Mouse (Mus musculus) CH12.LX (cell line): ENCODE data around the gene Mef2d. TPM values are rescaled to one million over a fixed set of nuclear protein-coding genes. Genes with fewer than 3 reads are reported as not detected.

Experiments used
- DNase-seq: peaks from one replicate; pipeline ENCODE4 v3.0.0-alpha.2; 2013; ENCODE audit errors: extremely low read depth
- H3K27ac ChIP-seq: 2 replicates; pipeline ENCODE4 v1.5.1; 2012; ENCODE audit warnings: low read depth, mild to moderate bottlenecking, control low read depth, moderate library complexity; ENCODE audit not compliant: insufficient read depth
- H3K27me3 ChIP-seq: replicated peaks from 2 replicates; pipeline ENCODE3; 2012; ENCODE audit warnings: inconsistent platforms
- H3K36me3 ChIP-seq, 2 experiments: replicated peaks in 1 of 2; 2 replicates each; pipeline versions ENCODE3 to v1.6.1; 2012; ENCODE audit warnings: inconsistent platforms in 1 of 2, low read length in 1 of 2, mild to moderate bottlenecking in 1 of 2, mixed read lengths in 1 of 2, moderate library complexity in 1 of 2; ENCODE audit not compliant: control insufficient read depth in 1 of 2, insufficient read depth in 1 of 2
- H3K4me1 ChIP-seq, 2 experiments: 2 replicates each; pipeline ENCODE4 v1.6.1; 2012; ENCODE audit warnings: inconsistent platforms in 1 of 2, moderate library complexity in 1 of 2; ENCODE audit not compliant: insufficient read depth in 2 of 2, control insufficient read depth in 1 of 2
- H3K4me2 ChIP-seq: 2 replicates; pipeline ENCODE4 v1.6.1; 2012; ENCODE audit warnings: low read depth, mild to moderate bottlenecking, control low read depth; ENCODE audit not compliant: poor library complexity, insufficient read depth, severe bottlenecking
- H3K4me3 ChIP-seq, 3 experiments: fragments of 150-350 bp in 1 of 3; sonication (generic) in 1 of 3; replicated peaks in 1 of 3; 2 replicates each; pipeline versions ENCODE3 to v1.5.1; 2011 to 2012; ENCODE audit warnings: low read depth in 2 of 3, low read length in 2 of 3, mild to moderate bottlenecking in 2 of 3, moderate library complexity in 2 of 3, control low read depth in 1 of 3, improper control_type of control experiment in 1 of 3, inconsistent platforms in 1 of 3, mixed read lengths in 1 of 3; ENCODE audit not compliant: poor library complexity in 1 of 3
- H3K79me2 ChIP-seq: replicated peaks from 2 replicates; pipeline ENCODE4 v1.6.1; 2012; ENCODE audit warnings: mild to moderate bottlenecking, moderate library complexity; ENCODE audit not compliant: control insufficient read depth, poor library complexity, insufficient read depth, severe bottlenecking; ENCODE audit errors: extremely low read depth
- H3K9ac ChIP-seq: 2 replicates; pipeline ENCODE4 v1.6.1; 2012; ENCODE audit warnings: low read depth, mild to moderate bottlenecking, control low read depth, moderate library complexity; ENCODE audit not compliant: insufficient read depth
- H3K9me3 ChIP-seq: replicated peaks from 2 replicates; pipeline ENCODE3; 2012; ENCODE audit warnings: low read length, inconsistent platforms, mixed read lengths
- BHLHE40 ChIP-seq: IDR thresholded peaks from 2 replicates; pipeline ENCODE4 v1.6.1; 2011; ENCODE audit warnings: mild to moderate bottlenecking, low read depth, low read length, improper control_type of control experiment
- CHD1 ChIP-seq: IDR thresholded peaks from 2 replicates; pipeline ENCODE4 v1.6.1; 2012; ENCODE audit warnings: low read depth, low read length, improper control_type of control experiment, inconsistent platforms
- CTCF ChIP-seq, 2 experiments: IDR thresholded peaks in 1 of 2; conservative IDR thresholded peaks in 1 of 2; 2 replicates each; pipeline ENCODE4 v1.5.1; 2011 to 2012; ENCODE audit warnings: low read depth in 2 of 2, low read length in 2 of 2, improper control_type of control experiment in 1 of 2, inconsistent platforms in 1 of 2, mild to moderate bottlenecking in 1 of 2, moderate library complexity in 1 of 2
- E2F4 ChIP-seq: IDR thresholded peaks from 2 replicates; pipeline ENCODE4 v1.6.1; 2011; ENCODE audit warnings: low read depth, low read length, improper control_type of control experiment; ENCODE audit not compliant: insufficient replicate concordance
- ELF1 ChIP-seq: IDR thresholded peaks from 2 replicates; pipeline ENCODE4 v1.6.1; 2014; ENCODE audit warnings: low read depth, mild to moderate bottlenecking, inconsistent platforms, low read length, improper control_type of control experiment
- EP300 ChIP-seq: IDR thresholded peaks from 2 replicates; pipeline ENCODE4 v1.6.1; 2011; ENCODE audit warnings: low read length, improper control_type of control experiment
- ETS1 ChIP-seq: conservative IDR thresholded peaks from 2 replicates; pipeline ENCODE4 v1.6.1; 2012; ENCODE audit warnings: low read depth, mild to moderate bottlenecking, inconsistent platforms, low read length, improper control_type of control experiment, moderate library complexity
- IRF4 ChIP-seq: IDR thresholded peaks from 2 replicates; pipeline ENCODE4 v1.6.1; 2014; ENCODE audit warnings: low read depth, mild to moderate bottlenecking, inconsistent platforms, low read length, improper control_type of control experiment
- JUN ChIP-seq: IDR thresholded peaks from 2 replicates; pipeline ENCODE4 v1.6.1; 2011; ENCODE audit warnings: low read depth, mild to moderate bottlenecking, low read length, improper control_type of control experiment, moderate library complexity; ENCODE audit not compliant: insufficient read depth
- JUND ChIP-seq: conservative IDR thresholded peaks from 2 replicates; pipeline ENCODE4 v1.6.1; 2011; ENCODE audit warnings: low read depth, low read length, improper control_type of control experiment
- KAT2A ChIP-seq: IDR thresholded peaks from 2 replicates; pipeline ENCODE4 v1.6.1; 2012; ENCODE audit warnings: low read length, improper control_type of control experiment, inconsistent platforms; ENCODE audit not compliant: insufficient replicate concordance
- MAFK ChIP-seq: IDR thresholded peaks from 2 replicates; pipeline ENCODE4 v1.6.1; 2011; ENCODE audit warnings: low read length, improper control_type of control experiment; ENCODE audit not compliant: insufficient replicate concordance
- MAX ChIP-seq: IDR thresholded peaks from 2 replicates; pipeline ENCODE4 v1.6.1; 2011; ENCODE audit warnings: low read length, improper control_type of control experiment
- MEF2A ChIP-seq: IDR thresholded peaks from 2 replicates; pipeline ENCODE4 v1.6.1; 2014; ENCODE audit warnings: low read depth, mild to moderate bottlenecking, inconsistent platforms, low read length, improper control_type of control experiment, borderline replicate concordance
- MXI1 ChIP-seq: IDR thresholded peaks from 2 replicates; pipeline ENCODE4 v1.6.1; 2011; ENCODE audit warnings: mild to moderate bottlenecking, low read depth, low read length, improper control_type of control experiment
- MYC ChIP-seq: IDR thresholded peaks from 2 replicates; pipeline ENCODE4 v1.6.1; 2011; ENCODE audit warnings: low read depth, mild to moderate bottlenecking, improper control_type of control experiment, low read length
- NRF1 ChIP-seq: IDR thresholded peaks from 2 replicates; pipeline ENCODE4 v1.6.1; 2014; ENCODE audit warnings: low read depth, mild to moderate bottlenecking, inconsistent platforms, low read length, improper control_type of control experiment, moderate library complexity
- PAX5 ChIP-seq: IDR thresholded peaks from 2 replicates; pipeline ENCODE4 v1.6.1; 2012; ENCODE audit warnings: low read length, inconsistent platforms, mixed read lengths
- POLR2AphosphoS2 ChIP-seq: IDR thresholded peaks from 2 replicates; pipeline ENCODE4 v1.6.1; 2011; ENCODE audit warnings: low read depth, low read length, improper control_type of control experiment
- RAD21 ChIP-seq: IDR thresholded peaks from 2 replicates; pipeline ENCODE4 v1.6.1; 2011; ENCODE audit warnings: low read depth, mild to moderate bottlenecking, low read length, improper control_type of control experiment, moderate library complexity
- SIN3A ChIP-seq: IDR thresholded peaks from 2 replicates; pipeline ENCODE4 v1.6.1; 2012; ENCODE audit warnings: low read length, improper control_type of control experiment, inconsistent platforms
- SMC3 ChIP-seq: IDR thresholded peaks from 2 replicates; pipeline ENCODE4 v1.6.1; 2011; ENCODE audit warnings: low read depth, low read length, improper control_type of control experiment
- TBP ChIP-seq: conservative IDR thresholded peaks from 2 replicates; pipeline ENCODE4 v1.6.1; 2011; ENCODE audit warnings: low read depth, low read length, improper control_type of control experiment
- TCF12 ChIP-seq: IDR thresholded peaks from 2 replicates; pipeline ENCODE4 v1.6.1; 2014; ENCODE audit warnings: low read depth, mild to moderate bottlenecking, inconsistent platforms, low read length, improper control_type of control experiment
- UBTF ChIP-seq: IDR thresholded peaks from 2 replicates; pipeline ENCODE4 v1.6.1; 2012; ENCODE audit warnings: low read depth, mild to moderate bottlenecking, inconsistent platforms, low read length, improper control_type of control experiment, moderate library complexity
- USF1 ChIP-seq: IDR thresholded peaks from 2 replicates; pipeline ENCODE4 v1.6.1; 2014; ENCODE audit warnings: low read depth, mild to moderate bottlenecking, inconsistent platforms, low read length, improper control_type of control experiment
- ZC3H11A ChIP-seq: IDR thresholded peaks from 2 replicates; pipeline ENCODE4 v1.6.1; 2012; ENCODE audit warnings: low read depth, mild to moderate bottlenecking, inconsistent platforms, low read length, improper control_type of control experiment
- ZMIZ1 ChIP-seq: IDR thresholded peaks from 2 replicates; pipeline ENCODE4 v1.6.1; 2012; ENCODE audit warnings: low read depth, mild to moderate bottlenecking, inconsistent platforms, low read length, improper control_type of control experiment
- ZNF384 ChIP-seq: IDR thresholded peaks from 2 replicates; pipeline ENCODE4 v1.6.1; 2012; ENCODE audit warnings: low read depth, low read length, improper control_type of control experiment, inconsistent platforms
- dilution Hi-C: fragments of 300-500 bp; cut with MboI; formaldehyde crosslinking; loops from 2 replicates; pipeline ENCODE4 v1.14.3; 2020; ENCODE audit warnings: low sequenced_read_pairs; ENCODE audit not compliant: extremely low pct_unique_long_range_greater_than_20kb, extremely low pct_ligation_motif_present
- in situ Hi-C: fragments of 300-500 bp; cut with MboI; formaldehyde crosslinking; loops from 3 replicates; pipeline ENCODE4 v1.14.3; 2019; ENCODE audit warnings: low sequenced_read_pairs, low pct_ligation_motif_present, low pct_unique_long_range_greater_than_20kb, mixed read lengths
- polyA plus RNA-seq: library from polyadenylated mRNA; unstranded; fragments of >175 nt; gene quantifications from 2 replicates; pipeline ENCODE4 v1.2.1, GENCODE M21; 2012; ENCODE audit warnings: low read depth; ENCODE audit not compliant: insufficient read length
- total RNA-seq, 2 experiments: library from RNA; depleted of rRNA; stranded (reverse); fragments of 300-350 nt in 1 of 2; fragments of >200 nt in 1 of 2; gene quantifications; 2 replicates each; pipeline ENCODE4 v1.2.3; 2012 to 2014

Mef2d gene
- total and polyA plus RNA-seq, 3 experiments, result 4.8 to 75.8 (median 10.9) TPM

GRCm38 (mm10) chr3:88127636-88128035 is 14.5 kb upstream of the Mef2d start:
- in situ Hi-C loops, result no loop called here
- Histone ChIP-seq H3K4me1 (peaks cover 2 to 23% of the 10 kb centered on the region in 2 experiments; a peak in 3 of 4 replicates), H3K9me3 (no peaks in the 10 kb centered on the region), H3K36me3 (no peaks in the 10 kb centered on the region), H3K79me2 (no peaks in the 10 kb centered on the region), H3K27ac (no peak overlapping the region), H3K9ac (no peak overlapping the region), H3K27me3 (no peaks in the 10 kb centered on the region), H3K4me3 (no peak overlapping the region), H3K4me2 (no peak overlapping the region)
- no peak for DNase-seq
- no peak for TF ChIP-seq NRF1
- TF ChIP-seq MEF2A, result no peak
- no peak for TF ChIP-seq PAX5
- TF ChIP-seq MAFK, result no peak
- no peak for TF ChIP-seq RAD21
- TF ChIP-seq POLR2AphosphoS2, result no peak
- no peak for TF ChIP-seq ETS1
- no peak for TF ChIP-seq TBP
- TF ChIP-seq CTCF (conservative IDR thresholded peaks at IDR 0.05 in 1 of 2, IDR thresholded peaks at IDR 0.05 in 1 of 2; ENCODE audit: low read depth in 2 of 2, low read length in 2 of 2), result no peak
- TF ChIP-seq TCF12, result no peak
- no peak for TF ChIP-seq KAT2A
- TF ChIP-seq ELF1, result no peak
- no peak for TF ChIP-seq IRF4
- peak; percentile 56; the same call in 1 of the 2 replicates for TF ChIP-seq SIN3A
- TF ChIP-seq ZC3H11A, result no peak
- TF ChIP-seq E2F4, result no peak
- TF ChIP-seq BHLHE40, result peak; percentile 42
- TF ChIP-seq SMC3, result no peak
- no peak for TF ChIP-seq USF1
- no peak for TF ChIP-seq ZNF384
- TF ChIP-seq MXI1, result 0 out of 2 replicates have a peak, but pooled peaks have one; percentile 48
- peak; percentile 65 for TF ChIP-seq MAX
- TF ChIP-seq JUND, result no peak
- TF ChIP-seq EP300, result 0 out of 2 replicates have a peak, but pooled peaks have one; percentile 18
- no peak for TF ChIP-seq UBTF
- TF ChIP-seq JUN, result no peak
- no peak for TF ChIP-seq CHD1
- TF ChIP-seq ZMIZ1, result no peak
- TF ChIP-seq MYC, result peak; percentile 52; the same call in 1 of the 2 replicates
- dilution Hi-C loops, result no loop called here
